In genomic region chr3:33918785-33919184, GRCm38 (mm10) we compare ENCODE assay signal across 9 mouse cellular contexts.
DNase-seq lines count a peak whose midpoint lies in the region; ATAC-seq and TF ChIP-seq lines count a peak whose summit lies in the region.
"Had no signal": no experiment of that assay in that cellular context is flagged by ENCODE, and none has a peak within 500 bp of the region (broad histone marks: within the 10 kb centered on the region; RNA-seq: fewer than 3 reads in every experiment).

No protein-coding gene starts in this region.

- no peak overlapping the region for H3K4me2 ChIP-seq in forebrain, postnatal 0 days (ENCODE audit: low read depth)
- no peak overlapping the region for H3K4me2 ChIP-seq in hindbrain, embryonic 14.5 days (replicated peaks)
- no peak overlapping the region for H3K4me2 ChIP-seq in midbrain, embryonic 12.5 days (replicated peaks)
- H3K4me2 ChIP-seq: liver, embryonic 15.5 days had no signal

- H3K27me3 ChIP-seq in forebrain, postnatal 0 days (ENCODE audit: insufficient read depth, low read length), result no peaks in the 10 kb centered on the region
- H3K27me3 ChIP-seq in hindbrain, embryonic 14.5 days (ENCODE audit: control insufficient read depth, insufficient read depth, low read length), result peaks cover 8% of the 10 kb centered on the region; the same call in 1 of the 2 replicates
- H3K27me3 ChIP-seq in midbrain, embryonic 12.5 days, result peaks cover 3% of the 10 kb centered on the region; the same call in 1 of the 2 replicates
- H3K27me3 ChIP-seq: liver, embryonic 15.5 days had no signal

- no peak overlapping the region for H3K4me3 ChIP-seq in forebrain, postnatal 0 days (ENCODE audit: low read depth, low read length)
- no peak overlapping the region for H3K4me3 ChIP-seq in hindbrain, embryonic 14.5 days (replicated peaks; ENCODE audit: low read length)
- H3K4me3 ChIP-seq in midbrain, embryonic 12.5 days, result no peak overlapping the region
- H3K4me3 ChIP-seq: liver, embryonic 15.5 days had no signal

- TF ChIP-seq CTCF in forebrain, postnatal 0 days (IDR thresholded peaks at IDR 0.05; ENCODE audit: low read depth), result peak; percentile 82

- H3K36me3 ChIP-seq in forebrain, postnatal 0 days (ENCODE audit: insufficient read depth), result no peaks in the 10 kb centered on the region
- no peaks in the 10 kb centered on the region for H3K36me3 ChIP-seq in hindbrain, embryonic 14.5 days (replicated peaks; ENCODE audit: control insufficient read depth, insufficient read depth)
- no peaks in the 10 kb centered on the region for H3K36me3 ChIP-seq in midbrain, embryonic 12.5 days
- H3K36me3 ChIP-seq: liver, embryonic 15.5 days had no signal

- no peak overlapping the region for H3K27ac ChIP-seq in forebrain, postnatal 0 days (ENCODE audit: low read depth, low read length)
- H3K27ac ChIP-seq in hindbrain, embryonic 14.5 days, result no peak overlapping the region
- H3K27ac ChIP-seq in midbrain, embryonic 12.5 days (replicated peaks), result no peak overlapping the region
- H3K27ac ChIP-seq: liver, embryonic 15.5 days had no signal

- H3K9me3 ChIP-seq in forebrain, postnatal 0 days (ENCODE audit: low read length), result no peaks in the 10 kb centered on the region
- H3K9me3 ChIP-seq in hindbrain, embryonic 14.5 days (ENCODE audit: control insufficient read depth, low read length), result no peaks in the 10 kb centered on the region
- no peaks in the 10 kb centered on the region for H3K9me3 ChIP-seq in midbrain, embryonic 12.5 days
- H3K9me3 ChIP-seq: liver, embryonic 15.5 days had no signal

- peak; percentile 55; the same call in 1 of the 2 replicates for ATAC-seq in forebrain, postnatal 0 days
- peak; percentile 43; the same call in 1 of the 2 replicates for ATAC-seq in hindbrain, embryonic 14.5 days (ENCODE audit: low FRiP score)
- ATAC-seq in midbrain, embryonic 12.5 days (ENCODE audit: low FRiP score, low read depth), result peak; percentile 47; the same call in 1 of the 2 replicates
- no peak for ATAC-seq in erythroblast, adult 5-6 weeks (replicated peaks; ENCODE audit: low FRiP score, poor library complexity, severe bottlenecking)

- 6% methylated on average over 10 of the region's 10 CpGs for WGBS in forebrain, postnatal 0 days
- 10% methylated on average over 10 of the region's 10 CpGs for WGBS in hindbrain, embryonic 14.5 days
- 10% methylated on average over 10 of the region's 10 CpGs for WGBS in midbrain, embryonic 12.5 days

- DNase-seq in Muller cell, postnatal 12 days (ENCODE audit: inconsistent ontology term), result peak; percentile 75
- DNase-seq in c-Kit-positive CD71-positive TER-119-positive erythroid progenitor cells, embryonic 14.5 days (ENCODE audit: low spot score), result peak; percentile 55
- peak; percentile 84 for DNase-seq in forebrain, postnatal 0 days
- DNase-seq in hindbrain, embryonic 14.5 days (ENCODE audit: low spot score), result peak; percentile 91
- DNase-seq in left cerebral cortex, adult 18-20 months (ENCODE audit: low spot score in 2 of 2), result peak; percentile 83 to 89
- peak; percentile 26 for DNase-seq in spleen, adult 12 weeks (ENCODE audit: low spot score)

- H3K4me1 ChIP-seq in forebrain, postnatal 0 days (ENCODE audit: insufficient read depth), result no peaks in the 10 kb centered on the region
- H3K4me1 ChIP-seq in hindbrain, embryonic 14.5 days (replicated peaks; ENCODE audit: control insufficient read depth, insufficient read depth, low read length), result no peaks in the 10 kb centered on the region
- no peaks in the 10 kb centered on the region for H3K4me1 ChIP-seq in midbrain, embryonic 12.5 days
- H3K4me1 ChIP-seq: liver, embryonic 15.5 days had no signal

- no peak overlapping the region for H3K9ac ChIP-seq in forebrain, postnatal 0 days
- no peak overlapping the region for H3K9ac ChIP-seq in hindbrain, embryonic 14.5 days
- H3K9ac ChIP-seq in midbrain, embryonic 12.5 days (replicated peaks), result no peak overlapping the region
- H3K9ac ChIP-seq: liver, embryonic 15.5 days had no signal

Comparison
In these comparisons a context has a peak if more than half of its experiments do, and no peak if none do; other contexts are left out.
1. DNase-seq: peak in every context shown above with its lines; median percentile 91 in hindbrain, embryonic 14.5 days; 86 in left cerebral cortex, adult 18-20 months; 84 in forebrain, postnatal 0 days; 75 in Muller cell, postnatal 12 days; 55 in c-Kit-positive CD71-positive TER-119-positive erythroid progenitor cells, embryonic 14.5 days; 26 in spleen, adult 12 weeks.